Mouse (Mus musculus) testis, adult 2 months (tissue): ENCODE results near the gene Plrg1.

Experiments used
- CTCF ChIP-seq: fragments of 200-500 bp; IDR thresholded peaks from 2 replicates; pipeline ENCODE4 v1.5.1; 2012; ENCODE audit warnings: low read depth, mild to moderate bottlenecking, inconsistent platforms, low read length, moderate library complexity; ENCODE audit not compliant: control insufficient read depth, insufficient read depth, insufficient replicate concordance
- POLR2A ChIP-seq: fragments of 200-500 bp; IDR thresholded peaks from 2 replicates; pipeline ENCODE4 v1.6.1; 2012; ENCODE audit warnings: low read depth, mild to moderate bottlenecking, inconsistent platforms, low read length, moderate library complexity; ENCODE audit not compliant: control insufficient read depth

GRCm38 (mm10) chr3:83012636-83013035 is 42.7 kb upstream of the Plrg1 start:
- TF ChIP-seq POLR2A, result no peak
- TF ChIP-seq CTCF, result no peak
